Mouse (Mus musculus) E14TG2a.4 (cell line): Measurements from ENCODE around the gene Trak2.

ENCODE experiments used
- CTCF ChIP-seq: conservative IDR thresholded peaks from 2 replicates; pipeline ENCODE4 v1.5.1; 2014; ENCODE audit warnings: low read length
- NANOG ChIP-seq: IDR thresholded peaks from 2 replicates; pipeline ENCODE4 v1.6.1; 2014; ENCODE audit warnings: borderline replicate concordance, low read length, mixed read lengths

DNA sequence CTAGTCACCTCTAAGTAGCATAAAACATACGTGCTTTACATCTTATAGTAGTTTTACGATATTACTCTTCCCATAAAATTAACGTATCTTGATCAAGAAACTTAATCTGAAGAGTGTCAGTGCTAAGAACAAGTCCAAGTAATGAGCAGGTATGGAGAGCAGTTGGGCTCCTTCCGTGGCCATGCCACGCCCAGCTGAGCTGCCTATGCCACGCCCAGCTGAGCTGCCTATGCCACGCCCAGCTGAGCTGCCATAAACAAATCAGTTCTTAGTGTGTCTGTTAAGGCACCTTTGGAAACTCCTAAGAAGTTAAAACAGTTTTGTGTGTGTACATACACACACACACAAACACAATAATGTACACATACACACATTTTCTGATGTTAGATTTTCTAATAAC, 19.9 kb upstream of the Trak2 start:
- TF ChIP-seq CTCF (no peak), NANOG (no peak)
